Mouse (Mus musculus) urinary bladder, adult 2 months (tissue): ENCODE measurements around the gene Cgas. TPM values are rescaled to one million over a fixed set of nuclear protein-coding genes. Genes with fewer than 3 reads are reported as not detected.
"Not testable (repeated sequence)": the region's sequence is repeated elsewhere in the genome, so short reads cannot be mapped to it uniquely, and the experiment has no call there.

ENCODE experiments used
- DNase-seq: peaks from one replicate; pipeline ENCODE4 v3.0.0; 2022; ENCODE audit warnings: low spot score
- polyA plus RNA-seq: library from polyadenylated mRNA; depleted of rRNA; stranded (reverse); fragments of >200 nt; gene quantifications from 2 replicates; pipeline ENCODE4 v1.2.3, GENCODE M21; 2012; rRNA removed

Gene Cgas
- 1.1 and 1.7 TPM in 2 replicates for polyA plus RNA-seq

DNA sequence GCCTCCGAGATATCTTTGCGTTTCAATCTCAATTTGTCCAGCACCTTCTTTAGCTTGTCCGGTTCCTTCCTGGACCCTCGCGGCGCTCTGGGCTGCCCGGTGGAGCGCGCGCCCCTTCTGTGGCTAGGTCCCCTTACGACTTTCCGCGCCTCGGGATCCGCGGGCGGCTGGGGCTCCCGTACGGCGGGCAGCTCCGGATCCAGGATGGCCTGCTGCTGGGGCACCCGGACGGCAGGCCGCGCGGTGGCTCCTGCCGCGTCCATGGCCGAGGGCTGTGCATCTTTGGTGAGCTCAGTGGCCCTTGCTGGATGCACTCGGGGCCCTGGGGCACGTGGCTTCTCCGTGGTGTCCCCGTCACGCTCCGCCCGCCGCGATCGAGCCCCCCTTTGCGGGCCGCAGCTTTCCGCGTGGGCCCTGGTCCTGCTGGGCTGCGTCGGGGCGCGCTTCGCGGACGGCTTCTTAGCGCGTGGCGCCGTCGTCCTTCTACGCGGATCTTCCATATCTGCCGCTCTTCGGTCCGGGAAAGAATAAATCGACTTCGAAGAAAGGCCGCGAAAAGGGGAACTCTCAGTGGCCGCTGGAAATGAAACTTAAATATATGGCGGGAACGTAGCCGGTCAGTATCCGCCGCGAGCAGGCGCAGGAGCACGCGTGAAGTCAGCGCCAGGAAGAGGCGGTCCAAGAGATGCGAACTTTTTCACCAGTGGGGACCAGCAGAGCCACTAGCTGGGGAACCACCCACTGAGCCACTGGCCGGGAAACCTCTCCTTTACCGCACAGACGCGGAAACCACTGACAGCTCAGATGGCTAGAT lies at the start of gene Cgas:
Cgas (minus strand) TSS at position 659 of the 814 bp plus-strand sequence.
- DNase-seq: peak; percentile 29

DNA sequence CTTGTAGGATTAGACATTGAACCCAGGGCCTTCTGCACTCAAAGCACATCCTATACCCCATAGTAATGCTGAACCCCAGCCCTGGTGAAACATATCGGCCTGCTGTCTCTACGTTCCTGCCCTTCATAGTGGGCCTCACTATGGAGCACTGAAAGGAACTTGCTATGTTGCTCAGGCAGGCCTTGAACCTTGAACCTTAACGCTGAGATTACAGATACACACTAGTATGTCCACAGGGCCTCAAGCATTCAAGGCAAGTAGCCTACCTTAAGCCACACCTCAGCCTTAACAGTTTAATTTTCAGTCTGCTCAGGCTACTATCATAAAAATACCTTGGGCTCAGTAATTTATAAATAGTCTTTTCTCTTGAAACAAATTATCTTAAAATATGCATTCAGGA lies 49.2 kb upstream of the Cgas start:
- no peak for DNase-seq

DNA sequence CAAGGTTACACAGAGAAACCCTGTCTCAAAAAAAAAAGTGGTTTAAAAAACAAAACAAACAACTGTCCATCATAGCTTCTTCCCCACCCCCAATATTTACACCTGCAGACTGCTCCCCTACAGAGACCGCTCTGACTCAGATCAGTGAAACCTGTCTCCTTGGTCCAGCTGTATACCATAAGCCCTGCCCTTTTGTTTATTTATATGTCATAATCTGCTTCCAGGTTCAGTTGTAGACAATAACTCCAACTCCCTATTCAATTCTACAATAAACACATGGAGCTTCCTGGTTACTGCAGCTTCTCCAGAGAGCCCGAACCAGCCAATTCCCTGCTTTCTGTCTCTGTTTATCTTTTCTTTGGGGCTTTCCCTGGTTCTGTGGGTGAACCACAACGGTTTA lies 48.1 kb upstream of the Cgas start:
- no peak for DNase-seq

DNA sequence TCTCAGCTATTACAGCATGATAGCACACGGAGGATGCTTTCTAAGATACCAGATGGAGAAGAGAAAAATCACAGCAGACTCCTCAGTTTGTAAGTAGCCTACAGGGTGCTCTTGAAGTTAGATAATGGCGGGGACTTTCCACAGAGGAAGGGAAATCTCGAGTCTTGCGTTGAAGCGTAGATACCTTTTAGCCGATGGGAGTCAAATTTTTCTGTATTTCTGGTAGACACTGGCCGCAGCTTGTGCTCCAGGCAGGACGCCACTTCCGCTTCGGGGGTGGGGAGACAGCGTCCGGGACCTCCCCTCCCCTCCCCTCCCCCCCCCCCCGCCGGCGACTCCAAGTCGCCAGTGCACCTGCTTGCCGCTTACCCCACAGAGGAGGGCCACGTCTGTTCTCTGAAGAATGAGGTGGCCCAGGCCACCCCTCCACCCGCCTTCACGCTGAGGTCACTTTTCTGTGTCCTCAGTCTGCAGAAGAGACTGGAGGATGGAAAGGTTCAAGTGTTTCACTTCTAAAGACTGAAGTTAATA lies 45.9 kb upstream of the Cgas start, which contains the start of gene Eef1a1:
Eef1a1 (minus strand) TSS at position 262 of the 531 bp plus-strand sequence.
- DNase-seq: no peak

DNA sequence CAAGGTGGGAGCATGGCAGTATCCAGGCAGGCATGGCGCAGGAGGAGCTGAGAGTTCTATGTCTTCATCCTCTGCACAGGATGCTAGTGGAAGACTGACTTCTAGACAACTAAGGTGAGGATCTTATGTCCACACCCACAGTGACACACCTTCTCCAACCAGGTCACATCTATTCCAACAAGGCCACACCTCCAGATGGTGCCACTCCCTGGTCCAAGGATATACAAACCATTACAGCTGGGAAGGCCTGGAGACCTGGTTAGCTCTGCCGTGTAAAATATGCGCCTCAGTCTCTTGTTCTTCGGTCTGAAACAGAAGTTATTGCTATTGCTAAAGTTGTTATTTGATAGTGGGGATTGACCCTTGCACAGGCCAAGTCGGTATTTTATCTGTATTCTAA lies 45.0 kb upstream of the Cgas start:
- DNase-seq: not testable (repeated sequence)

DNA sequence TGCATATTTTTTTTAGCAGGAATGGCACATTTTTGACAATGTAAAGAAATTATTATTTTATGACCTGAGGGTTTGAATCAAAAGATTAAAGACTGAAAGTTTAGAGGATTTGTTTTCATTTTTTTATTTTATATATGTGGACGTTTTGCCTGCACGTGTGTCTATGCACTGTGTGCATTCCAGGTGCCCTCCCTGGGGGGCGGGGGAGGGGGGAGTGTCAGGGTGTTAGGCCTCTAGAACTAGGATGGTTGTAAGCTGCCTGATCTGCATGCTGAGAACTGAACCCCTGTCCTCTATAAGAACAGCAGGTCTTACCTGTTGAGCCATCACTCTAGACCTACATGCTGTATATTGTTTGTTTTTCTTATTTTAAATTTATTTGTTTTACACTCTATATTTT lies 41.6 kb upstream of the Cgas start:
- no peak for DNase-seq

DNA sequence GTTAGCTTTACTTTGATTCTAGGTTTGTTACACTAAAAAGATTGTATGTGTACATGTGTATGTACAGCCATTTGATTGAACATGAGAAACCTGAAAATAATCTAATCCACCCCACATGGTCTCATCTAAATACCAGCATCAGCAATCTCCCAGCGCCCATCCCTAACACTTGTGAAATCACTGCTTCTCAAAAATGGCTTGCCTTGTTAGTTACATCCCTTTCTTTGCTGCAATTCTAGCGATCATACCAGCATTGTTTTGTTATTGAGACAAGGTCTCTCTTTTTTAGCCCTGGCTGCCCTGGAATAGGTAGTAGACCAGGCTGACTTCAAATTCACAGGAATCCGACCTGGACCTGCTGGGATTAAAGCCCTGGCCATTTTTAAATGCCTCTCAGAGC lies 39.3 kb upstream of the Cgas start:
- DNase-seq: no peak

DNA sequence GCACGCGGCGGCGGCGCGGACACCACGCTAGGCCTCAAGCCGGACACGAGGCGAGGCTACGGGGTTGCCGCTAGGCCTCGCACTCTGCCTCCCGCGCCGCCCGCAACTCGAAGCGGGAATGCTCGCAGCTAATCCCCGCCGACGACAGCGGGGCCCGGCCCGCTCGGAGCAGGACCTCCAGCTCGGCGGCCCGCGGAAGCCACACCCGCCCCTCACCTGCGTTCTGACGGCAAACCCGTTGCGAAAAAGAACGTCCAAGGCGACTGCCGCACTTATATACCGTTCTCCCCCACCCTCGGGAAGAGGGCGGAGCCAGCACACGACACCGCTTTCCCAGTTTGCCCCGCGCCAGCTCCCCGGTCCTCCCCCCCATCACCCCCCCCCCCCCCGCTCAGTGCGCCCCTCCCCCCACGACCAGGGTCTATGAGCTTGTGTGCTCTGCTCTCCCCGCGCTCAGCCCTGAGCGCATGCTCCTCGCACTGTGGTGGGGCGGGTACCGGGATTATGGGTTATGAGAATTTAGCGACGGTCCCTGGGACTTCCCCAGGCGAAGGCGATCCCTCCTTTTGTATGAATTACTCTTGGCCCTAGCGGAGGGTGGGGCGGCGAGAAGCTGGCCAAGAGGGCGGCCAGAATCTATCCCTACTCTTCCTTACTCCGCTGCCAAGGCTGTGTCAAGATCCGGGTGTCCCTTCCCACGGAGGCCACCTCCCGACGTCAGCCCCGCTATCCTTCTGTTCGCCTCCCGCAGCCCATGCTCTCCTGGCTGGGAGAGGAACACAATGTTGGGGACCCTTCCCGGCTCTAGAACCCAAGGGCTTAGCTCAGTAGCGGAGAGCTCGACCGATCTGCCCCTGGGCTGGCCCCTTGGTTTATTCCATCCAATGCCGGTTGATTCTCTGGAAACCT lies 38.6 kb upstream of the Cgas start:
- DNase-seq: peak; percentile 97

DNA sequence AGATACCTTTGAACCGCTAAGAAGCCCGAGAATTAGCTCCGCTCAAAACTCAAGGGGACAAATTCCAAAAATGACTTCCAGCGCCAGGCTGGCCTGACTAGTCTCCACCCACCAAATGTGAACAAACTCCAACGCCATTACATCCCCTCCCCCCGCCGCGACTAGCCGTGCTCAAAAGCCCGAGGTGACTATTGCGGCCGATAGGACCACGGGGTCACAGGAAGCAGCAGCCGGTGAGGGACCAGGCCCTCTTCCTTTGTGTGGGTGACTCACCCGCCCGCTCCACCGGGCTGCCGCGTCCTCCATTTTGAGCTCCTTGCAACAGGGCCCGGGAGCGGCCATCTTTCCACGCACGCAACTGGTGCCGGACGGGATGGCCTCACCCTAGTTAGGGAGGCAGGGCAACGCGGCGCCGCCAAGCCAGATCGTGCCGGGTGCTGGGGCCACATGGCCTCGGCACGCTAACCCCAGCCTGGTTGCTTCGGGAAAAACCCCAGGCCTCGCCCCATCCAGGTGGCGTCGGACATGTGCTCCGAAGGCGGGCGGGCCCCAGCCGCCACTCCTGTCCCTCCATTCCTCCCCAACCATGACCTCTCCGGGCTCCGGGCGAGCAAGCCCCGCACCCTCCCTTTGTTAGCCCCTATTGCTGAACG lies 37.8 kb upstream of the Cgas start:
- peak; percentile 72 for DNase-seq

DNA sequence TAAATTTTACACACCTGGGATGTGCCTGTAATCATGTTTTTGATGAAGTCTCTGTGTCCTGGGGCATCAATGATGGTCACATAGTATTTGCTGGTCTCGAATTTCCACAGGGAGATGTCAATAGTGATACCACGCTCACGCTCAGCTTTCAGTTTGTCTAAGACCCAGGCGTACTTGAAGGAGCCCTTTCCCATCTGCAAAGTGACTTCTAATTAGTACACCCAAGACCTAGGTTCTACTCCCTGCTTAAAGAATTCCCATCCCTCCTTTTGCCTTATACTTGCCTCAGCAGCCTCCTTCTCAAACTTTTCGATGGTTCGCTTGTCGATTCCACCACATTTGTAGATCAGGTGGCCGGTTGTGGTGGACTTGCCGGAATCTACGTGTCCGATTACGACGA lies 37.2 kb upstream of the Cgas start:
- DNase-seq: not testable (repeated sequence)

DNA sequence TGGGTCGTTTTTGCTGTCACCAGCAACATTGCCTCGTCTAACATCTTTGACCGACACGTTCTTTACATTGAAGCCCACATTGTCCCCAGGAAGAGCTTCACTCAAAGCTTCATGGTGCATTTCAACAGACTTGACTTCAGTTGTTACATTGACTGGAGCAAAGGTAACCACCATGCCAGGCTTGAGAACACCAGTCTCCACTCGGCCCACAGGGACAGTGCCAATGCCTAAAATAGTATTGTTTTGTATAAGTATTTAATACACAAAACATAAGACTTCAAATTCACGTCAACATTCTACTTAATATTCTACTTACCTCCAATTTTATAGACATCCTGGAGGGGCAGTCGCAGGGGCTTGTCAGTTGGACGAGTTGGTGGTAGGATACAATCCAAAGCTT lies 36.3 kb upstream of the Cgas start:
- DNase-seq: not testable (repeated sequence)

DNA sequence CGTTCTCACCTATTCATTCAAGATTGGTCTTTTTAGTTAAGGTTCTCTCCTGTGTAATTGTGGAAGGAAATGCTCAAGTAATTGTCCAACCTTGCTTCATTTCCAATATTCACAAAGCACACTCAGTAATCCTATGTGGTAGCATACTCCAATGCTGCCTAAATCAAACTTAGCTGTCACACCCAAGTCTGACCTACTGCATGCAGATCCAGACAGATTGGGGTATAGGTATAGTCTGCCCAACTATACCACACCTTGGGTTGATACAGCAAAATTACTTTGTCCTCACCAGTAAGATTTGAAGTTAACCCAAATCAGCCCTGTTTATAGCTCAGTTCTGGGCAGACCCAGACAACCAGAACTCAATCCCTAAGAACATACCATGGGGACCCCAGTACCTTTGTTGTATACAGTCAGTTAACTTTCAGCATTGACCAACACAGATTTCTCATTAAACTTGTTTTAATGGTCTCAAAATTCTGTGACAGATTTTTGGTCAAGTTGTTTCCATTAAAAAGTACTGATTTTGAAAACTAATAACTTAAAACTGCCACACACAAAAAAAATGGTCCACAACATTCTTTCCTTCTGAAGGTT lies 35.1 kb upstream of the Cgas start:
- not testable (repeated sequence) for DNase-seq

DNA sequence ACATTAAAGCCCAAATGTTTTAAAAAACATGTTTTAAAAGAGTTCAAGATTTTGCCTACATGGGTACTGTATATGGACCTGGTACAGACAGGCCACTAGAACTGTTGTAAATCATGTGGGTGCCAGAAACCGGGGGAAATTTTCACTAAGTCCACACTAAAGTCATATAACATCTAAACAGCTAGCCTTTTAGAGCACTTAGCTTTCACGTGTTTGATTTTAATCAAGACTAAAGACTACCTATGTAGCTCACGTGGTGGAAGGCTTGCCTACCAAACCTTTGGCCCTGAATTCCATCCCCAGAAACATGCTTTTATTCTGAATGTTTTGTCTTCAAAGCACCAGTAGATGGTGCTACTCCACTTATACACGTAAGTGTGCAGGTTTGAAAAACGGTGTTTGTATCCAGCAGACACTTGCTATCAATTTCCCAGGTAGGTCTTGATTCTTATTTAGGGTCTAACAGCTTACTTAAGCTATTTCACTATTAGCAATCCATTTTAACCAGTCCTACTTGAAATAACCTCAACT lies 34.0 kb upstream of the Cgas start:
- DNase-seq: no peak

DNA sequence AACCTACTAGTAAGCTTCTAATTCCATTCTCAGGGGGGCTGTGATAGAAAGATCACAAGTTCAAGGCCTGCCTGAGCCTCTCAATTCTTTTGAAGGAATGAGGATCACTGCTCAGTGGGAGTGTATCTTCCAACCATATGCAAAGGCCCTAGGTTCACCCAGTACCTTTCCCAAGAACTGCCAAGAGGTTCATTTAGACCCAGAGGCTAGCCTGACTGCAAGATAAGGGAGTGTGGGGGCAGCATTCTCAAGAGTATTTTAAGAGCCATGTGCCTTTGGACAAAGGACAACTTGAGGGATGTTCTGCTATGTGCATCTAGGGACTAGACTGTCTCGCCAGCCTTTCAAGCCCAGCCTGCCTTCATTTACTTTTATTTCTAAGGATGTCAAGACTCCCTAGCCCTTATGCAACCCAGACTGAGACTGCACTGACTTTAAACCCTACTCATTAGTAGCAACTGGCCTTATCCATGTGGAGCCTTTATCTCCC lies 33.5 kb upstream of the Cgas start:
- DNase-seq: no peak

DNA sequence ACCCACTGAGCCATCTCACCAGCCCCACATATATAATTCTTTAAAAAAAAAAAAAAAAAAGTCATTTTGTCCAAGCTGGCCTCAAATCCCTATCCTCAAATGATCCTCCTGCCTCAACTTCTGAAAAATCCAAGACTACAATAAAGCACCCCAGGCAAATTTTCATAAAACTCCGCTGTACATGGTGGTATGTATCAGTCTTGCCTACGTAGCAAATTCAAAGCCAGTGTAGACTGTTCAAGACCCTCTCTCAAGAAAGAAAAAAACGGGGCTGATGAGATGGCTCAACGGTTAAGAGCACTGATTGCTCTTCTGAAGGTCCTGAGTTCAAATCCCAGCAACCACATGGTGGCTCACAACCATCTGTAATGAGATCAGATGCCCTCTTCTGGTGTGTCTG lies 32.8 kb upstream of the Cgas start:
- no peak for DNase-seq

DNA sequence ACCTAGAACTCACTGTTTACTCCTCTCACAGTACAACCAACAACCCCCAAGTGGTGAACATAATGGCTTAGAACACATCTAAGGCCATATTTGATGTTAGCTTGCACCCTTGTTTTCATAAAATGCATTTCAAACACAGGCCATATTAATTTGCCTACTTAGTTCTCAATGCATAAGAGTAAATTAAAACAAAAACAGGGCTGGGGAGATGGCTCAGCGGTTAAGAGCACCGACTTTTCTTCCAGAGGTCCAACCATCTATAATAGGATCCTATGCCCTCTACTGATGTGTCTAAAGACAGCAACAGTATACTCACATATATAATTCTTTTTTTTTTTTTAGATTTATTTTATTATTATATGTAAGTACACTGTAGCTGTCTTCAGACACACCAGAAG lies 32.3 kb upstream of the Cgas start:
- no peak for DNase-seq

DNA sequence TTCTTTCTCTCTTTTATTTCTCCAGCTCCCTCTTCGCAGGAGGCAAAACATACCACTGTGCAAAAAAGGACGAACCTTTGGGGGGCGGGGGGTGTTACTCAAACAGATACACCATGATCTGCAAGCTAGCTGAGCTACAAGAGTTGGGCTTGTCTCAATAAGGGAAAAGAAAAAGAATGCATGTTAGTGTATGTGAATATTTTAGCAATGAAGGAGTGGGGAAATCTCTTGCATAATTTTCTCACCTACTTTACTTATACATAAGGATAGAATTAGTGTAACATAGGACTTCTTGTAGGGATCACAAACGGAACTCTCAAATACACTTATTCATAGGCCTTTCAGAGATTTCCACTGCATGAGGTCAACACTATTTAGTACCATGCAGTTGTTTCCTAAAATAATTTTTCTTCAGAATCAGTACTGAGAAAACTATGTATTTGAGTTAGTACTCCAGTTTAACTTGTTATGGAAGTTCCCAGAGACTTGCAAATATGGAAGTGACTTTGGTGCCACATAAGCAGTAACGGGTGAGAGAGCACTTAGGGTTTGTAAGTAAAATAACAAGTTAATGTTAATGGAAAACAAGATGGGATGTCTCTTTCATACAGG lies 31.8 kb upstream of the Cgas start:
- DNase-seq: no peak

DNA sequence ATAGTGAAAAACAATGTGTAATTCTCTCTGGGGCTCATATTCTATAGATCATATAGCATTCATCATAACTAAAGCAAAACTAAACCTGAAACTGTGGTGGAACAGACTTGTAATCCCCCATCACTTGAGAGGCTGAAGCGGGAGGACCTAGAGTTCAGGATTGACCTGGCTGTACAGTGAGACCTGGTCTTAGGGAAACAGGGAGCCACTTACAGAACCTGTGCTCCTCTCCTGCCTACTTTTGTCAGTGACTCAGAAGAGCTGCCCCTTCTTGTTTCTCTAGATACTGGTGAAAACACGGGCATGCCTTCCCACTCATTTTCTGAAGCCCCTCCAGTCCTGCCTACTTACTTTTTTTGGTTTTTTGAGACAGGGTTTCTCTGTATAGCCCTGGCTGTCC lies 31.2 kb upstream of the Cgas start:
- no peak for DNase-seq

DNA sequence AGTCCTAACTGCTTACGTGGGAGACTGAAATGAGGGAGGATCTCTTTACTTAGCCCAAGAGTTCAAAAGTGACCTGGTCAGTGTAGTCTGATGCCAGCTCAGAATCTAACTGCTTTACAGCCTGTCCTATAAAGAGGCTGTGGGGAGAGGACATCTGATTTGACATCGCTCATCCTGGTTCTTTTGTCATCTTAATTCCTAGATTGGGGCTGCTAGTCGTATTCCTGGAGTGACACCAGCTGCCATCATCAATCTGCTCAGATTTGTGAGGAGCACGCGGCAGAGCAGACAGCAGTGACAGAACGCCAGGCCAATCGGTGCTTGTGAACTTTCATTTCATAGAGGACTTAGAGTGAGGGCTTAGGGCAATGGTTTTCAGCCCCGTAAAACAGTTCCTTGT lies 30.6 kb upstream of the Cgas start:
- no peak for DNase-seq

DNA sequence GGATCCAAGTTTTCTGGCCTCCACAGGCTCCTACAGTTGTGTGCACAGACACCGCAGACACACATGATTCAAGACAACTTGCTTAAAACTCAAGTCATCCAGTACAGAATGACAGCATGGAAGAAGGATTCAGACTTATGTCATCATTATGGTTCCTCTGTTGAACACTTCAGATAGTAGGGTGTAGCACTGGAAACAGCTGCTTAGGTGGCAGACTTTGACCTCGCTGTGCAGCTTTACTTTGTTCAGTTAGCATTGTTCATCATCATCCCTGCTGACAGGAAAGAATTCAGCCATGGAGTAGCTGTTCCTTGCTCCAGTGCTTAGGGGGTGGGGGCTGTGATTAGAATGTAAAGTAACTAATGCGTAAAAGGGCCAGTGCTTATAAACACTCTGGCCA lies 22.7 kb upstream of the Cgas start:
- DNase-seq: no peak

DNA sequence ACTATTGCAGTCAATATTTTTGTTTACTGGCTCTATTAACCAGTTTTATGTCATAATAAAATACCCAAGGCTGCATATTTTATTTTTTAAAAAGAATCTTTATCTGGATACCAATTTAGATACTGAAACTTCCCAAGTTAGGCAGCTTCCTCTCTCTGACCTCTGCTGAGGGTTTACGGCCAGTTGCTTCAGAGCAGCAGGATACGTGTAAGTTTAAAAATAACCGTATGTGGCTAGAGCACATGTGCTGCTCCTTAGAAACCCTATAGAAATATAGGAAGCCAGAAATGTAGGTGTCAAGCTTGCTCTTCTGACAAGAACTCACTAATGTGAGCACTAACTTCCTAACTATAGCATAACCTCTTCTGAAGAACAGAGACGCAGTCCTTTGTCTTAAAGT lies 20.3 kb upstream of the Cgas start:
- no peak for DNase-seq
